Mouse (Mus musculus): ENCODE measurements at regions not wholly inside any gene's neighbourhood (a gene's known extent, or its start where the extent isn't known, plus 50 kb on each side); places are given as distances from the start of the nearest gene placed in this dataset.

- no peaks in the 10 kb centered on the region for H3K4me1 ChIP-seq (ENCODE audit: control insufficient read depth in 2 of 2, insufficient read depth in 2 of 2, low read length in 2 of 2, poor library complexity in 1 of 2)
- H3K9me3 ChIP-seq (ENCODE audit: control insufficient read depth, insufficient read depth, low read depth, low read length), result no peaks in the 10 kb centered on the region
- H3K36me3 ChIP-seq (ENCODE audit: control insufficient read depth, insufficient read depth, low read length, poor library complexity, severe bottlenecking), result no peaks in the 10 kb centered on the region
- in situ Hi-C loops (cut with MboI; ENCODE audit: low sequenced_read_pairs in 2 of 2, unreplicated experiment in 2 of 2), result no loop called here
- no peak overlapping the region for H3K9ac ChIP-seq (ENCODE audit: insufficient read depth, low read depth, low read length, poor library complexity, severe bottlenecking)
- H3K4me3 ChIP-seq (ENCODE audit: insufficient read depth in 1 of 2, low read depth in 1 of 2, low read length in 2 of 2, poor library complexity in 1 of 2, severe bottlenecking in 1 of 2), result no peak overlapping the region
- H3K27ac ChIP-seq (ENCODE audit: insufficient read depth, low read depth, low read length, poor library complexity, severe bottlenecking), result no peak overlapping the region
- no peak for DNase-seq (ENCODE audit: low read depth, low spot score)
- TF ChIP-seq MAFK (IDR thresholded peaks at IDR 0.05; ENCODE audit: insufficient read depth, low read depth, low read length), result no peak
- no peak for TF ChIP-seq ZC3H11A (IDR thresholded peaks at IDR 0.05; ENCODE audit: borderline replicate concordance, low read depth, low read length)
- TF ChIP-seq HCFC1 (IDR thresholded peaks at IDR 0.05; ENCODE audit: borderline replicate concordance, insufficient read depth, low read length), result no peak
- no peak for TF ChIP-seq ZNF384 (IDR thresholded peaks at IDR 0.05; ENCODE audit: low read depth, low read length)
- no peak for TF ChIP-seq CHD2 (IDR thresholded peaks at IDR 0.05; ENCODE audit: low read depth, low read length)
Observed at GRCm38 (mm10) chr3:21524426-21524937, 552.0 kb upstream of the Tbl1xr1 start.

GRCm38 (mm10) chr3:21530862-21531261, 545.6 kb upstream of the Tbl1xr1 start:
- H3K9ac ChIP-seq (ENCODE audit: insufficient read depth, low read depth, low read length, poor library complexity, severe bottlenecking), result no peak overlapping the region
- DNase-seq (ENCODE audit: low read depth, low spot score), result no peak
- in situ Hi-C loops (cut with MboI; ENCODE audit: low sequenced_read_pairs in 2 of 2, unreplicated experiment in 2 of 2), result no loop called here
- H3K27ac ChIP-seq (ENCODE audit: insufficient read depth, low read depth, low read length, poor library complexity, severe bottlenecking), result no peak overlapping the region
- H3K4me3 ChIP-seq (ENCODE audit: insufficient read depth in 1 of 2, low read depth in 1 of 2, low read length in 2 of 2, poor library complexity in 1 of 2, severe bottlenecking in 1 of 2), result no peak overlapping the region
- no peaks in the 10 kb centered on the region for H3K9me3 ChIP-seq (ENCODE audit: control insufficient read depth, insufficient read depth, low read depth, low read length)
- no peaks in the 10 kb centered on the region for H3K4me1 ChIP-seq (ENCODE audit: control insufficient read depth in 2 of 2, insufficient read depth in 2 of 2, low read length in 2 of 2, poor library complexity in 1 of 2)
- H3K36me3 ChIP-seq (ENCODE audit: control insufficient read depth, insufficient read depth, low read length, poor library complexity, severe bottlenecking), result no peaks in the 10 kb centered on the region
- TF ChIP-seq MAFK (IDR thresholded peaks at IDR 0.05; ENCODE audit: insufficient read depth, low read depth, low read length) (no peak), ZNF384 (IDR thresholded peaks at IDR 0.05; ENCODE audit: low read depth, low read length) (no peak), CHD2 (IDR thresholded peaks at IDR 0.05; ENCODE audit: low read depth, low read length) (no peak), ZC3H11A (IDR thresholded peaks at IDR 0.05; ENCODE audit: borderline replicate concordance, low read depth, low read length) (no peak), HCFC1 (IDR thresholded peaks at IDR 0.05; ENCODE audit: borderline replicate concordance, insufficient read depth, low read length) (no peak)

- no peaks in the 10 kb centered on the region for H3K4me1 ChIP-seq (ENCODE audit: control insufficient read depth in 2 of 2, insufficient read depth in 2 of 2, low read length in 2 of 2, poor library complexity in 1 of 2)
- H3K9me3 ChIP-seq (ENCODE audit: control insufficient read depth, insufficient read depth, low read depth, low read length), result no peaks in the 10 kb centered on the region
- H3K27ac ChIP-seq (ENCODE audit: insufficient read depth, low read depth, low read length, poor library complexity, severe bottlenecking), result no peak overlapping the region
- no peak for TF ChIP-seq CHD2 (IDR thresholded peaks at IDR 0.05; ENCODE audit: low read depth, low read length)
- in situ Hi-C loops (cut with MboI; ENCODE audit: low sequenced_read_pairs in 2 of 2, unreplicated experiment in 2 of 2), result no loop called here
- no peaks in the 10 kb centered on the region for H3K36me3 ChIP-seq (ENCODE audit: control insufficient read depth, insufficient read depth, low read length, poor library complexity, severe bottlenecking)
- no peak overlapping the region for H3K9ac ChIP-seq (ENCODE audit: insufficient read depth, low read depth, low read length, poor library complexity, severe bottlenecking)
- no peak for DNase-seq (ENCODE audit: low read depth, low spot score)
- H3K4me3 ChIP-seq (ENCODE audit: insufficient read depth in 1 of 2, low read depth in 1 of 2, low read length in 2 of 2, poor library complexity in 1 of 2, severe bottlenecking in 1 of 2), result no peak overlapping the region
Observed at GRCm38 (mm10) chr3:21539138-21539537, 537.3 kb upstream of the Tbl1xr1 start.

- H3K27ac ChIP-seq (ENCODE audit: insufficient read depth, low read depth, low read length, poor library complexity, severe bottlenecking), result no peak overlapping the region
- H3K36me3 ChIP-seq (ENCODE audit: control insufficient read depth, insufficient read depth, low read length, poor library complexity, severe bottlenecking), result no peaks in the 10 kb centered on the region
- H3K9me3 ChIP-seq (ENCODE audit: control insufficient read depth, insufficient read depth, low read depth, low read length), result no peaks in the 10 kb centered on the region
- H3K4me3 ChIP-seq (ENCODE audit: insufficient read depth in 1 of 2, low read depth in 1 of 2, low read length in 2 of 2, poor library complexity in 1 of 2, severe bottlenecking in 1 of 2), result no peak overlapping the region
- TF ChIP-seq ZC3H11A (IDR thresholded peaks at IDR 0.05; ENCODE audit: borderline replicate concordance, low read depth, low read length) (no peak), ZNF384 (IDR thresholded peaks at IDR 0.05; ENCODE audit: low read depth, low read length) (no peak), MAFK (IDR thresholded peaks at IDR 0.05; ENCODE audit: insufficient read depth, low read depth, low read length) (no peak), CHD2 (IDR thresholded peaks at IDR 0.05; ENCODE audit: low read depth, low read length) (no peak), HCFC1 (IDR thresholded peaks at IDR 0.05; ENCODE audit: borderline replicate concordance, insufficient read depth, low read length) (no peak)
- no peak overlapping the region for H3K9ac ChIP-seq (ENCODE audit: insufficient read depth, low read depth, low read length, poor library complexity, severe bottlenecking)
- DNase-seq (ENCODE audit: low read depth, low spot score), result no peak
- in situ Hi-C loops (cut with MboI; ENCODE audit: low sequenced_read_pairs in 2 of 2, unreplicated experiment in 2 of 2), result no loop called here
- no peaks in the 10 kb centered on the region for H3K4me1 ChIP-seq (ENCODE audit: control insufficient read depth in 2 of 2, insufficient read depth in 2 of 2, low read length in 2 of 2, poor library complexity in 1 of 2)
Observed at GRCm38 (mm10) chr3:21544456-21544855, 532.0 kb upstream of the Tbl1xr1 start.

Measured in ES-E14 (cell line).